Mouse (Mus musculus) lung, embryonic 16.5 days (tissue): ENCODE measurements around the gene Irf2bp1. TPM values are rescaled to one million over a fixed set of nuclear protein-coding genes. Genes with fewer than 3 reads are reported as not detected.

Experiments used
- ATAC-seq: fragments of 200-750 bp; cut with Nextera tagmentation; 2 replicates; pipeline ENCODE4 v1.8.0; 2017; ENCODE audit warnings: low read depth, mild to moderate bottlenecking, moderate library complexity
- H3K27ac ChIP-seq: fragments of 300-500 bp; sonication (generic); 2 replicates; pipeline ENCODE4 v1.5.1; 2014; ENCODE audit warnings: mild to moderate bottlenecking, control low read depth, low read length
- H3K27me3 ChIP-seq: fragments of 300-500 bp; sonication (generic); 2 replicates; pipeline ENCODE4 v1.6.1; 2014; ENCODE audit warnings: low read depth, low read length, mixed read lengths; ENCODE audit not compliant: control insufficient read depth, insufficient read depth
- H3K36me3 ChIP-seq: fragments of 300-500 bp; sonication (generic); 2 replicates; pipeline ENCODE4 v1.6.1; 2014; ENCODE audit warnings: low read length; ENCODE audit not compliant: control insufficient read depth, insufficient read depth
- H3K4me1 ChIP-seq: fragments of 300-500 bp; sonication (generic); replicated peaks from 2 replicates; pipeline ENCODE4 v1.6.1; 2014; ENCODE audit warnings: low read length, mixed read lengths; ENCODE audit not compliant: control insufficient read depth, insufficient read depth
- H3K4me2 ChIP-seq: fragments of 300-500 bp; sonication (generic); 2 replicates; pipeline ENCODE4 v1.6.1; 2014; ENCODE audit warnings: low read depth, low read length, control low read depth
- H3K4me3 ChIP-seq: fragments of 300-500 bp; sonication (generic); 2 replicates; pipeline ENCODE4 v1.5.1; 2014; ENCODE audit warnings: mild to moderate bottlenecking, low read length, control low read depth
- H3K9ac ChIP-seq: fragments of 300-500 bp; sonication (generic); 2 replicates; pipeline ENCODE4 v1.6.1; 2014; ENCODE audit warnings: low read length, control low read depth
- H3K9me3 ChIP-seq: fragments of 300-500 bp; sonication (generic); 2 replicates; pipeline ENCODE4 v1.6.1; 2016; ENCODE audit warnings: low read length; ENCODE audit not compliant: control insufficient read depth
- WGBS: fragments of 180-500 bp; shearing (Covaris S2); extraction: QIAGEN DNeasy Blood & Tissue Kit; methylation state at CpG from one replicate; pipeline ENCODE4 v1.1.7; 2014; 5-methylcytosine and 5-hydroxymethylcytosine counted together
- polyA plus RNA-seq: library from polyadenylated mRNA; unstranded; fragments of >200 nt; fragmentation: Nextera tagmentation; extraction: Ambion mirVana; gene quantifications from 2 replicates; pipeline ENCODE4 v1.2.1, GENCODE M21; 2015

Irf2bp1 gene
- polyA plus RNA-seq, 1 experiment from 2014 or later, result 16.0 TPM

- H3K9ac ChIP-seq, result peak overlapping the region; percentile 64
- H3K4me2 ChIP-seq, result peak overlapping the region; percentile 86
- peak overlapping the region; percentile 60 for H3K4me3 ChIP-seq
- H3K27ac ChIP-seq, result no peak overlapping the region
- H3K36me3 ChIP-seq, result peaks cover 2% of the 10 kb centered on the region; the same call in 1 of the 2 replicates
- peaks cover 18% of the 10 kb centered on the region for H3K27me3 ChIP-seq
- H3K4me1 ChIP-seq, result peaks cover 27% of the 10 kb centered on the region
- ATAC-seq, result 0 out of 2 replicates have a peak, but pooled peaks have one; percentile 6
- WGBS, result under 1% methylated on average over 52 of the region's 59 CpGs
- H3K9me3 ChIP-seq, result no peaks in the 10 kb centered on the region
These were observed 12.1 kb upstream of the Irf2bp1 start for GRCm38 (mm10) chr7:18991660-18992293.

DNA sequence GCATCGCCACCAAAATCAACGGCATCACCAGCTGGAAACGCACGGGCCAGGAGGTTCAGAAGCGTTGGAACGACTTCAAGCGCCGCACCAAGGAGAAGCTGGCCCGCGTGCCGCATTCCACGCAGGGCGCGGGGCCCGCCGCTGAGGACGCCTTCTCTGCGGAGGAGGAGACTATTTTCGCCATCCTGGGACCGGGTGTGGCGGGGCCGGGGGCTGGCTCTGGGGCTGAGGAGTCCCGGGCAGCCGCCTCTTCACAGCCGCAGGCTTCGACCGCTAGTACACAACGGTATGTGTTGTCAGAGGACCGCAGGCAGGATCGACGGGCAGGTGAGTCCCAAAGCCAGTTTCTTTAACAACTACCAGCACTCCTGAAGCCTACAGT lies 11.6 kb upstream of the Irf2bp1 start:
- H3K9ac ChIP-seq, result peak overlapping the region; percentile 64
- H3K27me3 ChIP-seq, result peaks cover 18% of the 10 kb centered on the region
- peak overlapping the region; percentile 86 for H3K4me2 ChIP-seq
- H3K36me3 ChIP-seq, result peaks cover 2% of the 10 kb centered on the region; the same call in 1 of the 2 replicates
- WGBS, result 2% methylated on average over 31 of the region's 31 CpGs
- no peak for ATAC-seq
- H3K9me3 ChIP-seq, result no peaks in the 10 kb centered on the region
- H3K4me1 ChIP-seq, result peaks cover 27% of the 10 kb centered on the region
- H3K4me3 ChIP-seq, result peak overlapping the region; percentile 60
- no peak overlapping the region for H3K27ac ChIP-seq

DNA sequence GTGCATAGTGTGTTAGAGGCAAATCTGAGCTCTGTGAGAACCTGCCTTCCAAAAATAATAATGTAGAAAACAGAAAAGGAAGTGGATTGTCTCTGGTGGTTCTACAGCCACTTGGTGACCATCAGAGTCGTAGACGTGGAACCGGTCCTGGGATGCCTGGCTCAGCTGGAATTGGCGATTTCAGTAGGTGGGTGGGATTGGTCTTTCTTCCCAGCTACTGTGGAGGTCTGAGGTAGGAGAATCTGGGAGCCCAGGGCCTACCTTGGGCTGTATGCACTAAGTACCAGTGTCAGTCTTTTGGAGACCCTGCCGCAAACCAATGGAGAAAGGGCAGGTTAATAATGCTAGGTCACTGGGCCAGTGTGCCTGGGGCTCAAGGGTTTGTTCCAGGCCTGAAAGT lies 10.8 kb upstream of the Irf2bp1 start:
- 86% methylated on average over 5 of the region's 5 CpGs for WGBS
- Histone ChIP-seq H3K27ac (no peak overlapping the region), H3K4me2 (peak overlapping the region; percentile 86; the same call in 1 of the 2 replicates), H3K4me3 (no peak overlapping the region), H3K27me3 (peaks cover 18% of the 10 kb centered on the region), H3K4me1 (peaks cover 27% of the 10 kb centered on the region), H3K36me3 (peaks cover 2% of the 10 kb centered on the region; the same call in 1 of the 2 replicates), H3K9me3 (no peaks in the 10 kb centered on the region), H3K9ac (no peak overlapping the region)
- no peak for ATAC-seq

DNA sequence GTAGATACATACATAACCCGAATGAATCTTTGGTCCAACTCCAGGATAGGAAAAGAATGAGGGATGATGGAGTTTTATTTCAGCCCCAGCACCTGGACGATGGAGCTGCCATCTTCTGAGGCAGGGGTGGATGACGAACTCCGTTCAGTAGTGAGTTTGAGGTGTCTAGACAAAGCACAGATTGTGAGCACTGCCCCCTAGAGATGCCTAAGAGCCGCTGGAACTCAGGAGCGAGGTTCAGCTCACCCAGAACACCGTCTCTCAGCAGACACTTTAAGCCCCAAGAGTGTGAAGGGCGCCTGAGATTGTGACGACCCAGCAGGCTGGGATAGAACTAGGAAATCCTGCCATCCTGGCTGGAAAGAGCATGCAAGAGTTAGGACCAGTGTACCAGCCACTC lies 5.0 kb upstream of the Irf2bp1 start:
- Histone ChIP-seq H3K4me2 (no peak overlapping the region), H3K27ac (no peak overlapping the region), H3K4me1 (peaks cover 17% of the 10 kb centered on the region), H3K27me3 (no peaks in the 10 kb centered on the region), H3K36me3 (peaks cover 2% of the 10 kb centered on the region; the same call in 1 of the 2 replicates), H3K9me3 (no peaks in the 10 kb centered on the region), H3K9ac (no peak overlapping the region), H3K4me3 (no peak overlapping the region)
- WGBS, result 36% methylated on average over 9 of the region's 9 CpGs
- no peak for ATAC-seq

DNA sequence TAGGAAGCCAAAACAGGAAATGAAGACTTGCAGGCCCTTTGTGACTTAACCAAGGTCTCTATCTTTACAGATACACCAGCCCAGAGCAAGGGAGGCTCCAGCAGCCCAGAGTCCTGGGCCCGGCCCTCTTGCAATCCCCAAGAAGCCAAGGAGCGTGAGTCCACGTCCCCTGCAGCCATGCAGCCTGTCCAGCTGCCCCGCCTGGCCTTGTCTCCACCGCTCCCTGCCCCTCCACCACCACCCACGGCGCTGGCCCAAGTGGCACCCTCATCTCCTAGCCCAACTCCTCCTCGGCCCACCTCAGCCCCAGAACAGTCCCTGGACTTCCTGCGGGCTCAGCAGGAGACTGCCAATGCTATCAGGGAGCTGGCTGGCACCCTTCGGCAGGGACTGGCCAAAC lies 3.4 kb upstream of the Irf2bp1 start:
- H3K27me3 ChIP-seq, result no peaks in the 10 kb centered on the region
- peaks cover 4% of the 10 kb centered on the region for H3K36me3 ChIP-seq
- peaks cover 19% of the 10 kb centered on the region for H3K4me1 ChIP-seq
- WGBS, result 43% methylated on average over 9 of the region's 10 CpGs
- ATAC-seq, result no peak
- H3K4me2 ChIP-seq, result peak overlapping the region; percentile 47
- peak overlapping the region; percentile 66 for H3K9ac ChIP-seq
- H3K9me3 ChIP-seq, result no peaks in the 10 kb centered on the region
- H3K27ac ChIP-seq, result peak overlapping the region; percentile 21; the same call in 1 of the 2 replicates
- H3K4me3 ChIP-seq, result peak overlapping the region; percentile 47

- Histone ChIP-seq H3K4me3 (peak overlapping the region; percentile 47), H3K9me3 (no peaks in the 10 kb centered on the region), H3K36me3 (peaks cover 9% of the 10 kb centered on the region), H3K9ac (peak overlapping the region; percentile 66), H3K4me1 (peaks cover 27% of the 10 kb centered on the region), H3K4me2 (peak overlapping the region; percentile 47), H3K27ac (0 out of 2 replicates have a peak overlapping the region, but pooled peaks have one; percentile 13), H3K27me3 (no peaks in the 10 kb centered on the region)
- no peak for ATAC-seq
- 36% methylated on average over 18 of the region's 18 CpGs for WGBS
These were observed 2.6 kb upstream of the Irf2bp1 start for GRCm38 (mm10) chr7:19001066-19001806.

- peak overlapping the region; percentile 78 for H3K27ac ChIP-seq
- no peaks in the 10 kb centered on the region for H3K9me3 ChIP-seq
- no peak for ATAC-seq
- H3K4me2 ChIP-seq, result no peak overlapping the region
- WGBS, result 59% methylated on average over 3 of the region's 3 CpGs
- peaks cover 31% of the 10 kb centered on the region for H3K4me1 ChIP-seq
- no peak overlapping the region for H3K9ac ChIP-seq
- peaks cover 9% of the 10 kb centered on the region for H3K36me3 ChIP-seq
- H3K27me3 ChIP-seq, result no peaks in the 10 kb centered on the region
- no peak overlapping the region for H3K4me3 ChIP-seq
These were observed 2.1 kb upstream of the Irf2bp1 start for GRCm38 (mm10) chr7:19001807-19002085.

GRCm38 (mm10) chr7:19002115-19002514 lies 1.7 kb upstream of the Irf2bp1 start:
- H3K4me3 ChIP-seq, result peak overlapping the region; percentile 48
- H3K36me3 ChIP-seq, result peaks cover 9% of the 10 kb centered on the region
- peak overlapping the region; percentile 78 for H3K27ac ChIP-seq
- peak overlapping the region; percentile 78 for H3K4me2 ChIP-seq
- H3K9me3 ChIP-seq, result no peaks in the 10 kb centered on the region
- no peaks in the 10 kb centered on the region for H3K27me3 ChIP-seq
- WGBS, result 8% methylated on average over 4 of the region's 4 CpGs
- no peak for ATAC-seq
- peaks cover 35% of the 10 kb centered on the region for H3K4me1 ChIP-seq
- peak overlapping the region; percentile 75 for H3K9ac ChIP-seq

GRCm38 (mm10) chr7:19002848-19003498 lies 871 bp upstream of the Irf2bp1 start:
- Histone ChIP-seq H3K9ac (peak overlapping the region; percentile 75), H3K27ac (peak overlapping the region; percentile 78), H3K4me2 (peak overlapping the region; percentile 78), H3K4me1 (peaks cover 42% of the 10 kb centered on the region), H3K27me3 (no peaks in the 10 kb centered on the region), H3K4me3 (peak overlapping the region; percentile 48), H3K36me3 (peaks cover 9% of the 10 kb centered on the region), H3K9me3 (no peaks in the 10 kb centered on the region)
- WGBS, result 2% methylated on average over 17 of the region's 17 CpGs
- peak; percentile 62 for ATAC-seq
